Mouse (Mus musculus) right cerebral cortex, postnatal 4 days (tissue): ENCODE measurements around the gene Zfp575.

Source experiments
- DNase-seq: peaks from one replicate; pipeline ENCODE4 v3.0.0-alpha.2; 2022

The Zfp575 gene

DNA sequence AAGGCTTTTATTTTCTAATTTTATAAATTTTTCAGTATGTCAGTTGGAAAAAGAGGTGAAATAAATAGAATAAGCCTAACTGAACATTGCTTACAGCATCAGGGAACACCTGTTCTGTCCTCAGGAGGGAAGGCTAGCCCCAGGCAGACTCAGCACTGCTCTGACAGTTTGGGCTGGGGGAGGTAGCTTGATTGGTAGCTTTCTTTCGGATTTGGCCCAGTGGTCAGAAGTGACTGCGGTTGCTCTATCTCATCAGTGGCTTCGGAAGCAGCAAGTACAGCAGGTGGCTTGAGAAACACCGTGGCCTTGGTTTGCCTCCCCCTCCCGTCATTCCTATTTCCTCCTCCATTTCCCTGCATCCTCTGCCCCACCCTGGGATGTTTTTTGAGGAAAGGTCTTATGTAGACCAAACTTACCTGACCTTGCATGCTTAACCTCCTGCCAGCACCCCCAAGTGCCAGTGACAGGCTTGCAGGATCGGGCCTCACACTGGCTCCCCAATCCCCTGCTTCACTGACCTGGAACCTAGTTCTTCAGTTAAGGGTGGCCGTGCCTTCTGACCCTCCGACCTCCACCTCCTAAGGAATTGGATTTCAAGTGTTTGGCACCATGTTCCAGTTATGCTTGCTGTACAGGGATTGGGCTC is 24.1 kb downstream of the Zfp575 start:
- no peak for DNase-seq

DNA sequence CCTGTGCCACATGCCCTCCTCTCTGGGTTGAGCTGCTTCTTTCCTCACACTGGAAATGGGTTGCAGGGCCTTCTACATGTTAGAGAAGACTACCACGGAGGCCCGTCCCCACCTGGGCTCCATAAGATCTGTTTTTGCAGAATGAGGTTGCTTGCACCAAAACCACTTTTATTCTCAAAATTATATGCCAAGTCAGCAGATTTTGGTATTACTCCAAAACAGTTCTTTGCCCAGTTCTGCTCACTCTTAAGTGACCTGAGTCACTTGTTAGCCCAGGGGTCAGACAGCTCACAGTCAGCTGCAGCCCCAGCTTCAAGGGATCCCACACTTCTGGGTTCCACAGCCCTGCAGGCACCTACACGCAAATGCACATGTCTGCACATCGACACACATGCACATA is 26.0 kb downstream of the Zfp575 start:
- DNase-seq, result no peak

DNA sequence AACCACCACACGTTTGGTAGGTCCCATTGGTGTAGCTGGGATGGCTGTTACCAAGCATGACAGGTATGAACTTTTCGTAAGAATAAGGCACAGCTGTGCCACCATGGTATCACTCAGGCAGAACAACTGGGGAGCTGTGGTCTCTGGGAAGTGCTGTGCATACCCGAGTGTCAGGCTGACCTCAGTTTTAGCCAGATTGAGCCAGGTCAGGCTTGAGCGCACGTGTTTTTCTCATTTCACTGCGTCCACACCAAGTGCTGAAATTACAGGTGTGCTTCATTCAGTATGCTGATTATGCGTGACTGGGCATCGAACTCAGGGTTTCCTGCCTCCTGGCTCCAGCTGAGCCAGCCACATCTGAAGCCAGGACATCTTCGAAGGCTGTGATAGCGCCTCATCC is 31.7 kb downstream of the Zfp575 start:
- no peak for DNase-seq

DNA sequence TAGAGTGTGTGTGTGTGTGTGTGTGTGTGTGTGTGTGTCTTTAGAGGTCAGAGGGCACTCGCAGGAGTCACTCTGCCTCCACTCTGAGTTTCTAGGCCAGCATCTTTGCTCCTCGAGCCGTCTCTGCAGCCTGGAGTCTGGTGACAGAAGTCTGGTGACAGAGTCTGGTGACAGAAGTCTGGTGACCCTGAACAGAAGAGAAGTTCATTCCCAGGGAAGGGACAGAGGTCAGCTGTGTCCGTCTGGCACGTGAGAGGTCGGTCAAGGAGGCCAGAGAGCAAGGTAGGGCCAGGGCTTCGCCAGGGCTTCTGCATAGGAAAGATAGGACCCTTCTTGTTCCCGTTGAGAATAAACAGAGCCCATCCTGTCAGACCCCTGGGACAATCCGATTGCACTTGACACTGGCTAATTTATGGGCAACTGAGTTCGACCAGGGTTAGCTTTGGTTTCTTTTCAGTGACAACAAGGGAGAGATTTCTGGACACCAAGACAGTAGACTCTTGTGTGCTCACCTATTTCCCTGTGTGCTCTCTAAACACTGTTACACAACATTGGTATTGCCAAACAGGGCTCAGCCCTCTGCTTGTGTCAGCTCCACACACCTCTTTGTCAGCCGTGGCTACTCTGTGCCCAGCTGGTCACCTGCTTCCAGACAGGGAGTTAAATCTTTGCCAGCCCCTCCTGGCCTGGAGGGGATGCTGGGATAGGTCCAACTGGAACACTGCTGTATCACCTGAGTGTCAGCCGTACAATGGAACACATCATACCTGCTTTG is 35.3 kb downstream of the Zfp575 start:
- DNase-seq, result no peak

DNA sequence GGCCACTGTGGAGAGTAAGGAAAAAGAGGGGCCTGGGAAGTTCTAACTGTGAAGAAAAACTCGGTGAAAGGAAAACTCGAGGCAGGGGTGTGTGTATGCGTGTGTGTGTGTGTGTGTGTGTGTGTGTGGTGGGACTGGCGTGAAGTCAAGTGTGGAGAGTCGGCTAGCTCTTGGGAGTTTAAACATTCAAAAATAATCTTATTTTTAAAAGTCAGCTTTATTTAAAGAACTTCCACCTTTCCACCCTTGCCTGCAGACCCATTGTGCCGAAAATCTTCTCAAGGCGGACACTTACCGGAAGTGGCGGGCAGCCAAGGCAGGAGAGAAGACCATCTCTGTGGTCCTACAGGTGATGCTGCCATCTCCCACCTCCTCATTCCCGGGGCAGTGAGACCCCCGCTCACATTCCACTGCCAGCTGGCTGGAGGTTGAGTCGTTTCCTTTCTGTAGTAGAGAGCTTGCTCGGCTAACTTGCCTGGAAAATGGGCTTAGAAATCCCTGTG is 39.9 kb downstream of the Zfp575 start:
- DNase-seq, result no peak

DNA sequence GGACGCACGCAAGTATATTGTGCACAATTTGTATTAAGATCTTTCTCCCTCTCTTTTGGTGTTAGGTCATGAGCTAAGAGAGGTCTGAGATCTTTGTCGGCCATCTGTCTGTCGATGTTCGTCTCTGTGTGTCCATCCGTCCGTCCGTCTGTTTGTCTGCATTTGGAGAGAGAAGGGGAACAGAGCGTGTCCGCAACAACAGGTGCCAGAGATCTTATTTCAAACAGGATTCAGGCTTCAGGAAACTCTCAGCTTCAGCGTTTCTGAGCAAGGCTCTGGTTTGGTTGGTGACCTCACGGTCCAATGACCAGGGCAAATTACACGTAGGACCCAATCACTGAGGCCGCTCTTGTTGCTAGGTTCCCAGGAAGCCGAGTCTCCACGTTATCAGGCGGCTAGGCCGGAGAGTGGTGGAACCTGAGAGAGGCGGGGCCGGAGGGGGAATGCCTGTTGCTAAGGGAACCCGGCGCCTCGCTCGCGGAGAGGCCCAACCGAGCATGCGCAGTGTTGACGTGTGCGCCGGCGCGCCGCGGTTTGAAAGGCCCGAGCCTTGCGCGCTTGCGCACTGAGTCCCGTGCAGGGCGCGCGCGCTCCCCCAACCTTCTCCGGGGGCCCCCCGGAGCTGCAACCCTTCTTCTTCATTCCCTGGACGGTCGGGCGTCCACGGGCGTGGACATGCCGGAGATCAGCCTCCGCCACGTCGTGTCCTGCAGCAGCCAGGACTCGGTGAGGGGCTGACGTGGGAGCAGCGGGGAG is 40.6 kb downstream of the Zfp575 start:
- peak; percentile 99 for DNase-seq

DNA sequence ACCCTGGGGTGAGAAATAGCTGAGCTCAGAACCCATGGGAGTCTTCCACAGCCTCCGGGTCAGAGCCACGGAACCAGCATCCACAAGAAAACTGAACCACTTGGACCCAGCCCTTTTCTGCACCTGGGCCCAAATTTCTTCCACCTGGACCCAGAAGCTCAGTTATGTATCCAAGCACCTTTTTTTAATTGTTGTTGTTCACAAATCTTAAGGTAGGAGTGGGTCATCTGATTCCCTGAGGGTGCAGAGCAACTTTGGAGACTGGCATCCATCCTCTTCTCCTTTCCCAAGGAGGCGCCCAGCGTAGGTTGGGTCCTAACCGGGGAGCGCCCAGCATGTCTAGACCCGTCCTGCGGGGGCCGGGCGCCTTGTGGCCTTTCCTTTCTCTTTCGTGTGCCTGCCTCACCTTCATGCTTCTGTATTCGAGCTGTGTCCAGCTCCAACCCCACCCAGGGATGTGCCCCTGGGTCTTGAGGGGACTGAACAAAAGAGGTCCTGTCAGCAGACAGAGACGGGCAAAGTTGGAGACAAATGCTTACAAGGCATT is 41.3 kb downstream of the Zfp575 start, which contains the start of the genes Pinlyp and Xrcc1:
Gene Pinlyp (minus strand): TSS at position 51 of the 547 bp plus-strand sequence.
Gene Xrcc1 (plus strand): TSS at position 222 of the 547 bp plus-strand sequence.
- DNase-seq, result no peak

DNA sequence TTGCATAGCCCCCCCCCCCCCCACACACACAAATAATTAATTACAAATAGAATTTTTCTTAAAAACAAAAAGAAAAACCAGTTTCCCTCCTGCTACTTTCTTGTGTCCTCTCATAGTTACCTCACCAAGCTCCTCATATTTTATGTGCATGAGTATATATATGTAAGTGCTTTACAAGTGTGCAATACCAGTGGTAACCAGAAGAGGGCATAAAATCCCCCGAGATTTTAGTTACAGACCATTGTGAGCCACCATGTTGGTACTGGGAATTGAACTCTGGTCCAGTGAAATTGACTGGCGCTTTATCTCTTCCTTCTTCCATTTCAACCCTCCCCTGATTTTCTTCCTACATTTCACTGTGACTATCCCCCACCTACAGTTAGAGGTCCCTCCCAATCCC is 42.9 kb downstream of the Zfp575 start:
- DNase-seq, result no peak

DNA sequence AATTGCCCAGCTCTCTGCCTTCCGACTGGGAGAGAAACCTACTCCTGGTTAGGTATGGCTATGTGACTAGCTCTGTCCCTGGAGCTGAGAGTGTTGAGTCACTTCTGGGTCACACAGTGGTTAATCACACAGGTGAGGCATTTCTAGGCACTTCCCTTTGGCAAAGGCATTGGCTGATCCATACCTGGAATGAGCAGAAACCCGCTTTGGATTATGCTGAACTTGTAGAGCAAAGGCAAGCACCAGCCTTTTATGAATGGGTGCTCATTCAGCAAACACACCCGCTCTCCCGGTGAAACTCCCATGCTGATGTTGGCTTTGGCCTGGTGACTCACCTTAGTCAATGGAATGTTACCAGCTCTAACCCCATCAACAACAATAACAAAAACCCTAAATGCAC is 47.8 kb downstream of the Zfp575 start:
- no peak for DNase-seq

DNA sequence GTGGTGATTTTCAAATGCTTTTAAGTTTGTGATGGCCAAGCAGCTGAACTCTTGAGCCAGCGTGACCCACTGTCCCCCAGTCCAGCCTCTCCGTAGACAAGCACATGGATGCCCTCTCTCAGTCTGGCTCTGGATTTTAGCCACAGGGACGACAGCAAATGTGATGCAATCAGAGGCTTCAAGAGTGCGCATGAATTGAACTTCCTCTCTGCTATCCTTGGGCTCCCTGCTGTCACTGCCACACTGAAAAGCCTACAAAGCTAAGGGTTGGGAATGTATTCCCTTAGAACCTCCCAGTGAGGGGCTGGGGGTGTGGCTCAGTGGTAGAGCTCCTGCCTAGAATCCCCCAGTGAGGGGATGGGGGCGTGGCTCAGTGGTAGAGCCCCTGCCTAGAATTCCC is 48.7 kb downstream of the Zfp575 start:
- no peak for DNase-seq

DNA sequence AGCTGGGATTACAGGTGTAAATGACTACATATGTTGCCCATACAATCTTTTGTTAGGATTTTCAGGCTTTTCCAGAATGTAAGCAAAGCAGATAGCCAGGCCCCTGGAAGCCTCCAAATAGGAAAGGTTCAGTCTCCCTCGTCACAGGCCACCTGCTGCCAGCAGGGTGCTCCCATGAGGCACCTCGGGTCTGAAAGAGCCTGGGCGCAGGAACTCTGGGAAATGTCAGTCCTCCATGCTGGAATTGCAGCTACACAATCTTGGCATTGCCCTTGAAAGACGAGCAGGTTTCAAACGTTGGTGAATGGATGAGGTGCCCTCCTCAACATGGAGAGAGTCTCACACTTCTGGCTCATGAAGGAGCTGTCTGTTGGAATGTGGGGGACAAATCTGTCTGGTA is 49.3 kb downstream of the Zfp575 start:
- peak; percentile 36 for DNase-seq

DNA sequence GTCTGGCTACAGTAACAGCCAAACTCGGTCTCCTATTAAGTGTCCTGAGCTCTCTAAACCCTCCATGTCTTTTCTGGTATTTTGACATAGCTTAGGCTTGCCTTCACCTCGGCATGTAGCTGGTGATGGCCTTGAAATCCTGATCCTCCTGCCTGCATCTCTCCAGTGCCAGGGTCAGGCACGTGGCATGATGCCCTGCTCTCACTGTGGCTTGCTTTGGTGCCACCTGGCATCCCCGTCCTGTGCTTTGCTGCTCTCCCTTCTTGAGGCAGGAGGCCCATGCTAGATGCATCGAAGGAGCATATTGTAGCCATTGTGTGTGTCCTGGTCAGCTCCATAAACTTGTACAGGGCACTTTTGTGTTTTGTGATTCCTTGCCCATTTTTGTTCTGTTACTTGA is 49.9 kb downstream of the Zfp575 start:
- no peak for DNase-seq

DNA sequence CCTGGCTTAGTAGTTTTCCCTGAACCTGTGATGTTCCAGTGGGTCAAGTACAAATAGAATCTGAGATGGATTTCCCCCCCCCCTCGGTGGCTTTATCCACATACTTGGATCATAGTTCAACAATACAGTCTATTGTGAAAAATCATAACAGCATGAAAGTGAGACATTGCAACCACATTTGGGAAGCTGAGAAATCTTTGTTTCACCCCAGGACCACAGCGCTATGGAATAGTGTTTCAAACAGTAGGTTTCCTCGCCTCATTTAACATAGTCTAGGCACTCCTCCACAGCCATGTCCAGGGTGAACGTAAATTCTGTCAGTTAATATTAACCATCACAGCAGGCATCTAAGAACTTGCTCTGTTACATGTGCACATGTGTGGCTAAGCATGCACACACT is 50.4 kb downstream of the Zfp575 start:
- DNase-seq, result no peak

DNA sequence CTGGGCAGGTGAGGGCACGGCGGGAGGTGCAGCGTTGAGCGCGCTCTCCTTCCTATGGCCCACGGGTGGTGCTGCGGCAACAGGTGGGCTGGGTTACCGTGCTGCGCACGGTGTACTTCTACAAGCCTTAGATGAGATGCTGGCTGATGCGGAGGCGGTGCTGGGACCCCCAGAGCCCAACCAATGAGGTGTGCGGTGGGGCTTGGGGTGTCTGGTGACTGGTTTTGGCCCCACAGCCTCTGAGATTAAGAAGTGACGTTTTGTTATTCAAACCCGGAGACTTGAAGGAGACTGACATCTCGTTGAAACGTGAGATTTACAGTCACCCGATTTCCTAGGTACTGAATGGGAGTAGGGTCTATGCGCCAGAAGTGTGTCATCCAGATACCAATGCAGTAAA is 53.1 kb downstream of the Zfp575 start:
- DNase-seq, result peak; percentile 29
